Mouse (Mus musculus) Patski (cell line): ENCODE measurements around the gene Cstf3. TPM values are rescaled to one million over a fixed set of nuclear protein-coding genes. Genes with fewer than 3 reads are reported as not detected.

Experiments
- ATAC-seq: fragments of 100-300 bp; one replicate; pipeline ENCODE4 v1.8.0; 2021
- CTCF ChIA-PET: fragments of 350-600 bp; sonication (Branson Sonifier 250); formaldehyde crosslinking; loops from one replicate; lab custom pipeline; 2022; ENCODE audit warnings: inconsistent platforms; lab: Charles Lee
- POLR2A ChIA-PET: fragments of 350-600 bp; sonication (Branson Sonifier 250); formaldehyde crosslinking; loops from one replicate; lab custom pipeline; 2022; ENCODE audit warnings: antibody characterized with exemption, inconsistent platforms; lab: Charles Lee
- DNase-seq: peaks from one replicate; pipeline ENCODE4 v3.0.0-alpha.2; 2011; ENCODE audit warnings: low read depth, low spot score
- H3K27me3 ChIP-seq: fragments of 371-371 bp; one replicate; pipeline ENCODE4 v1.5.1; 2021
- CTCF ChIP-seq: fragments of 100-300 bp; IDR thresholded peaks from one replicate; pipeline ENCODE4 v1.5.1; 2021
- in situ Hi-C: fragments of 300-500 bp; cut with MboI; formaldehyde crosslinking; loops from 3 replicates; pipeline ENCODE4 v1.11.1; 2018; ENCODE audit warnings: low pct_unique_long_range_greater_than_20kb, mixed read lengths
- polyA plus RNA-seq: library from polyadenylated mRNA; unstranded; gene quantifications from one replicate; pipeline ENCODE4 v1.2.3, GENCODE M21; 2021

Cstf3 gene
- polyA plus RNA-seq, 1 experiment from 2014 or later = 30.9 TPM

- POLR2A ChIA-PET = interaction anchor here (1.0 kb wide), 1 partner anchor 78 kb away, joined by 3 read pairs; no protein-coding TSS in a partner anchor
- ATAC-seq = no peak
- CTCF ChIA-PET = interaction anchor here (0.6 to 2.5 kb wide), 32 partner anchors 8 to 353 kb away, joined by 3 to 18 read pairs (median 4); partner anchors contain the start of genes Depdc7, Pin1rt1 and Tcp11l1
- no peak for DNase-seq
- in situ Hi-C loops = loop anchor here (5.0 kb wide), 1 partner anchor 68 kb away; no protein-coding TSS in a partner anchor
- H3K27me3 ChIP-seq = no peaks in the 10 kb centered on the region
- no peak for TF ChIP-seq CTCF
Observed at GRCm38 (mm10) chr2:104684771-104685170, 94.4 kb downstream of the Cstf3 start.

GRCm38 (mm10) chr2:104685418-104685817 lies 95.1 kb downstream of the Cstf3 start:
- TF ChIP-seq CTCF = peak; percentile 97
- in situ Hi-C loops = no loop called here
- ATAC-seq = peak; percentile 87
- no peak for DNase-seq
- ChIA-PET POLR2A (no interaction called here), CTCF (interaction anchor here (0.5 to 2.5 kb wide), 40 partner anchors 9 to 353 kb away, joined by 3 to 18 read pairs (median 4); partner anchors contain the start of genes Depdc7, Pin1rt1 and Tcp11l1)
- H3K27me3 ChIP-seq = no peaks in the 10 kb centered on the region

DNA sequence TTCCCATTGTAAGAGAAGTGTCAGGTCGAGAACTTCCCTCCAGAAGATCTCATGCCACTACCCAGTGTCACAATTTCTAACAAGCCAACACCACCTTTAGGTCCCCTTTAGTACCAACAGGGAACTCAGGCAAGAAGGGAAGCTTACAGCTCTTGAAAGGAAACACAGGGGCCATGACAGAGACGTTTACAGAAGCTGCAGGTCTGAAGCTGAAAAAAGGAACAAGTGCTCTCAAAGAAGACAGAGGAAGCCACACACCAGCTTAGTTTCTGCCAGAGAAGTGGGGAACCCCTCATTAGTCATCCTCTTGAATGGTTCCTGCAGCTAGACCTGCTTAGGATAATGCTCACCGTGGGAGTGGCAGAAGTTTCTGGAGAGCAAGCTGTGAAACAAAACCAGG lies 96.9 kb downstream of the Cstf3 start:
- DNase-seq = no peak
- no peak for ATAC-seq
- CTCF ChIA-PET = interaction anchor here (0.6 kb wide), 1 partner anchor 31 kb away, joined by 3 read pairs; no protein-coding TSS in a partner anchor
- in situ Hi-C loops = no loop called here
- no peaks in the 10 kb centered on the region for H3K27me3 ChIP-seq
- TF ChIP-seq CTCF = no peak
- POLR2A ChIA-PET = no interaction called here

- ChIA-PET CTCF (interaction anchor here (0.9 kb wide), 1 partner anchor 143 kb away, joined by 4 read pairs; no protein-coding TSS in a partner anchor), POLR2A (no interaction called here)
- no peak for DNase-seq
- no peak for TF ChIP-seq CTCF
- ATAC-seq = no peak
- H3K27me3 ChIP-seq = no peaks in the 10 kb centered on the region
- in situ Hi-C loops = no loop called here
Observed at GRCm38 (mm10) chr2:104688321-104688720, 98.0 kb downstream of the Cstf3 start.

GRCm38 (mm10) chr2:104688724-104689123 lies 98.4 kb downstream of the Cstf3 start:
- in situ Hi-C loops = no loop called here
- POLR2A ChIA-PET = no interaction called here
- TF ChIP-seq CTCF = no peak
- ATAC-seq (no peak), DNase-seq (no peak)
- CTCF ChIA-PET = interaction anchor here (0.9 kb wide), 1 partner anchor 142 kb away, joined by 4 read pairs; no protein-coding TSS in a partner anchor
- H3K27me3 ChIP-seq = no peaks in the 10 kb centered on the region

DNA sequence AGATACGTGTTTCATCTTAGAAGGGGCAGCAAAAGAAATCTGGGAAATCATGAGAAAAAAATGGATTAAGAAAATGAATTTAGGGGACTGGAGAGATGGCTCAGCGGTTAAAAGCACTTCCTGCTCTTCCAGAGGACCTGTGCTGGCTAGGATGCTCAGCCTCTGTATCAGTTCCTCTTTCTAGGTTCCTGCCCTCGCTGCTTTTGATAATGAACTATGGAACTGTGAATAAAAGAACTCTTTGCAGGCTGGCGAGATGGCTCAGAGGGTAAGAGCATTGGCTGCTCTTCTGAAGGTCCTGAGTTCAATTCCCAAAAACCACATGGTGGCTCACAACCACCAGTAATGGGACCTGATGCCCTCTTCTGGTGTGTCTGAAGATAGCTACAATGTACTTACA lies 100.4 kb downstream of the Cstf3 start:
- CTCF ChIA-PET = no interaction called here
- no peak for TF ChIP-seq CTCF

DNA sequence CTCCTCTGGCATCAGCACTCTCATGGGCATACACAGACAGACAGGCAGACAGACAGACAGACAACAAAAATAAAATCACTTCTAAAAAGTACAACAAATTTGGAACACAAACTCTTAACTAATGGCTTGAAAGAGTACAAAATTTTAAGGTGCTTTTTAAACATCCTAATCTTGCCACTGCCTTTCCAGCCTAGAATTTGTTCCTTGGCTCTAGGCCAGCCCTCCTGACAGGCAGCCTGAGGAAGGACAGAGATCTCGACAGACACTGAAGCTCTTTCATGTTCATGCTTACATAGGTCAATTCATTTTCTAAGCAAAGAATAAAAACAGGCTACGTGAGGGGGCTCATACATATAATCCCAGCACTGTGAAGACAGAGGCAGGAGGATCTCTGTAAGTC lies 102.2 kb downstream of the Cstf3 start:
- CTCF ChIA-PET = no interaction called here
- no peak for ATAC-seq

More for the DNA sequence above, 100.4 kb downstream of the Cstf3 start:
- POLR2A ChIA-PET = no interaction called here
- DNase-seq (no peak), ATAC-seq (no peak)
- no peaks in the 10 kb centered on the region for H3K27me3 ChIP-seq
- in situ Hi-C loops = no loop called here

GRCm38 (mm10) chr2:104699659-104700058 lies 109.3 kb downstream of the Cstf3 start:
- ChIA-PET CTCF (no interaction called here), POLR2A (no interaction called here)
- H3K27me3 ChIP-seq = no peaks in the 10 kb centered on the region
- in situ Hi-C loops = no loop called here
- TF ChIP-seq CTCF = no peak
- DNase-seq (no peak), ATAC-seq (no peak)

More for the DNA sequence above, 102.2 kb downstream of the Cstf3 start:
- TF ChIP-seq CTCF = no peak
- in situ Hi-C loops = no loop called here
- H3K27me3 ChIP-seq = no peaks in the 10 kb centered on the region
- no peak for DNase-seq
- POLR2A ChIA-PET = no interaction called here

DNA sequence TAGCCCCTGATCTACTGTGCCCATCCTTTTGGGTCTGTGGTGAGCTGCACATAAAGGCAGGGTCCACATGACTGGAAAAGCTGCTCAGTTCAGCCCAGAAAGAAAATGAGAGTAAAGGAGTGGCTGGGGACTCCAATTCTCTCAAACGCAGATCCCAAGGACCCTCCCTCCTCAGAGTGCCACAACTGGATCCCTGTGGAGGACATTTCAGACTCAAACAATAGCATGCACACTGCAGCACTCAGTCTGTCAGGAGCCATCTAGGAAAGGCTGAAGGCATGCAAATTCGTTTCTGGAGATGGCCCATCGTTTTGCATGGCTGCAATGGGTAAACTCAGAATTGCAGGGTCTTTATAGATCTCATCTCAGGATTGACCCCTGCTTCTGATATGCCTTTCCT lies 112.8 kb downstream of the Cstf3 start:
- in situ Hi-C loops = no loop called here
- TF ChIP-seq CTCF = no peak
- DNase-seq (no peak), ATAC-seq (no peak)
- ChIA-PET CTCF (interaction anchor here (2.7 kb wide), 1 partner anchor 18 kb away, joined by 14 read pairs; no protein-coding TSS in a partner anchor), POLR2A (interaction anchor here (0.6 kb wide), 1 partner anchor 8 kb away, joined by 6 read pairs; no protein-coding TSS in a partner anchor)
- no peaks in the 10 kb centered on the region for H3K27me3 ChIP-seq

GRCm38 (mm10) chr2:104704355-104704754 lies 114.0 kb downstream of the Cstf3 start:
- TF ChIP-seq CTCF = no peak
- CTCF ChIA-PET = interaction anchor here (2.7 kb wide), 1 partner anchor 19 kb away, joined by 14 read pairs; no protein-coding TSS in a partner anchor
- in situ Hi-C loops = no loop called here
- no peaks in the 10 kb centered on the region for H3K27me3 ChIP-seq
- POLR2A ChIA-PET = no interaction called here
- ATAC-seq (no peak), DNase-seq (no peak)

GRCm38 (mm10) chr2:104709786-104710337 lies 119.5 kb downstream of the Cstf3 start:
- ChIA-PET CTCF (interaction anchor here (1.1 to 1.9 kb wide), 4 partner anchors 24 to 43 kb away, joined by 3 to 7 read pairs (median 3); no protein-coding TSS in a partner anchor), POLR2A (interaction anchor here (0.6 kb wide), 1 partner anchor 22 kb away, joined by 3 read pairs; no protein-coding TSS in a partner anchor)
- TF ChIP-seq CTCF = no peak
- DNase-seq (no peak), ATAC-seq (no peak)
- no peaks in the 10 kb centered on the region for H3K27me3 ChIP-seq
- in situ Hi-C loops = no loop called here
